Mouse (Mus musculus) c-Kit-negative CD71-positive TER-119-positive erythroid progenitor cells, embryonic 14.5 days (primary cell): ENCODE measurements around the gene Ccdc167.
"Not testable (repeated sequence)": the region's sequence is repeated elsewhere in the genome, so short reads cannot be mapped to it uniquely, and the experiment has no call there.

Experiments used
- DNase-seq: peaks from one replicate; pipeline ENCODE4 v3.0.0-alpha.2; 2013; ENCODE audit warnings: low read depth, low spot score

Gene Ccdc167

GRCm38 (mm10) chr17:29719628-29720575 lies 3.1 kb upstream of the Ccdc167 start:
- DNase-seq = no peak

- no peak for DNase-seq
Observed at GRCm38 (mm10) chr17:29718660-29719059, 1.8 kb upstream of the Ccdc167 start.

- DNase-seq = not testable (repeated sequence)
Observed at GRCm38 (mm10) chr17:29713734-29714133, 3.1 kb downstream of the Ccdc167 start.

- no peak for DNase-seq
Observed at GRCm38 (mm10) chr17:29712565-29712964, 4.3 kb downstream of the Ccdc167 start.

GRCm38 (mm10) chr17:29711745-29712431 lies 5.0 kb downstream of the Ccdc167 start:
- DNase-seq = no peak

GRCm38 (mm10) chr17:29711076-29711744 lies 5.6 kb downstream of the Ccdc167 start:
- DNase-seq = no peak

GRCm38 (mm10) chr17:29710562-29711044 lies 6.2 kb downstream of the Ccdc167 start:
- DNase-seq = no peak

- DNase-seq = no peak
Observed at GRCm38 (mm10) chr17:29708783-29709182, 8.1 kb downstream of the Ccdc167 start.

GRCm38 (mm10) chr17:29706981-29707545 lies 9.8 kb downstream of the Ccdc167 start:
- no peak for DNase-seq

GRCm38 (mm10) chr17:29705881-29706280 lies 11.0 kb downstream of the Ccdc167 start:
- no peak for DNase-seq

- no peak for DNase-seq
Observed at GRCm38 (mm10) chr17:29704781-29705180, 12.1 kb downstream of the Ccdc167 start.

GRCm38 (mm10) chr17:29702938-29703710 lies 13.7 kb downstream of the Ccdc167 start:
- no peak for DNase-seq

- no peak for DNase-seq
Observed at GRCm38 (mm10) chr17:29700573-29700972, 16.3 kb downstream of the Ccdc167 start.

- DNase-seq = no peak
Observed at GRCm38 (mm10) chr17:29698421-29698820, 18.4 kb downstream of the Ccdc167 start.

- no peak for DNase-seq
Observed at GRCm38 (mm10) chr17:29696940-29697339, 19.9 kb downstream of the Ccdc167 start.

- DNase-seq = no peak
Observed at GRCm38 (mm10) chr17:29694516-29694915, 22.3 kb downstream of the Ccdc167 start.

GRCm38 (mm10) chr17:29693571-29693970 lies 23.3 kb downstream of the Ccdc167 start:
- no peak for DNase-seq

- no peak for DNase-seq
Observed at GRCm38 (mm10) chr17:29692827-29693226, 24.0 kb downstream of the Ccdc167 start.

- no peak for DNase-seq
Observed at GRCm38 (mm10) chr17:29690257-29690656, 26.6 kb downstream of the Ccdc167 start.

- DNase-seq = no peak
Observed at GRCm38 (mm10) chr17:29688610-29689009, 28.2 kb downstream of the Ccdc167 start.

- no peak for DNase-seq
Observed at GRCm38 (mm10) chr17:29687373-29687772, 29.5 kb downstream of the Ccdc167 start.
